Mouse (Mus musculus) liver, embryonic 16.5 days (tissue): Measurements from ENCODE around the gene Aaed1. TPM values are rescaled to one million over a fixed set of nuclear protein-coding genes. Genes with fewer than 3 reads are reported as not detected.

Experiments
- ATAC-seq: fragments of 200-750 bp; cut with Nextera tagmentation; 2 replicates; pipeline ENCODE4 v1.8.0; 2017; ENCODE audit warnings: low read depth, mild to moderate bottlenecking, moderate number of reproducible peaks, moderate library complexity
- H3K27ac ChIP-seq: fragments of 300-500 bp; sonication (generic); 2 replicates; pipeline ENCODE4 v1.5.1; 2014; ENCODE audit warnings: mild to moderate bottlenecking, low read length
- H3K27me3 ChIP-seq: fragments of 300-500 bp; sonication (generic); 2 replicates; pipeline ENCODE4 v1.6.1; 2014; ENCODE audit warnings: low read depth, low read length, mixed read lengths; ENCODE audit not compliant: control insufficient read depth, insufficient read depth
- H3K36me3 ChIP-seq: fragments of 300-500 bp; sonication (generic); 2 replicates; pipeline ENCODE4 v1.6.1; 2014; ENCODE audit warnings: mild to moderate bottlenecking; ENCODE audit not compliant: control insufficient read depth, insufficient read depth
- H3K4me1 ChIP-seq: fragments of 300-500 bp; sonication (generic); 2 replicates; pipeline ENCODE4 v1.6.1; 2014; ENCODE audit warnings: low read depth, low read length, mixed read lengths; ENCODE audit not compliant: control insufficient read depth
- H3K4me2 ChIP-seq: fragments of 300-500 bp; sonication (generic); 2 replicates; pipeline ENCODE4 v1.6.1; 2014; ENCODE audit warnings: low read depth, low read length, mixed read lengths
- H3K4me3 ChIP-seq: fragments of 300-500 bp; sonication (generic); 2 replicates; pipeline ENCODE4 v1.5.1; 2014; ENCODE audit warnings: low read depth, mild to moderate bottlenecking, low read length
- H3K9ac ChIP-seq: fragments of 300-500 bp; sonication (generic); 2 replicates; pipeline ENCODE4 v1.6.1; 2014; ENCODE audit warnings: low read depth, low read length
- H3K9me3 ChIP-seq: fragments of 300-500 bp; sonication (generic); replicated peaks from 2 replicates; pipeline ENCODE4 v1.6.1; 2016; ENCODE audit warnings: low read length; ENCODE audit not compliant: control insufficient read depth
- WGBS: fragments of 180-500 bp; shearing (Covaris S2); extraction: QIAGEN DNeasy Blood & Tissue Kit; methylation state at CpG from one replicate; pipeline ENCODE4 v1.1.7; 2014; ENCODE audit not compliant: insufficient replicate concordance; 5-methylcytosine and 5-hydroxymethylcytosine counted together
- polyA plus RNA-seq: library from polyadenylated mRNA; unstranded; fragments of >200 nt; fragmentation: Nextera tagmentation; extraction: Ambion mirVana; gene quantifications from 2 replicates; pipeline ENCODE4 v1.2.1, GENCODE M21; 2015

Gene Aaed1
- polyA plus RNA-seq, 1 experiment from 2014 or later: 22.8 TPM

GRCm38 (mm10) chr13:64286321-64286720, 26.2 kb downstream of the Aaed1 start:
- Histone ChIP-seq H3K4me2 (no peak overlapping the region), H3K27me3 (no peaks in the 10 kb centered on the region), H3K4me1 (peaks cover 2% of the 10 kb centered on the region; the same call in 1 of the 2 replicates), H3K9me3 (peaks cover 3% of the 10 kb centered on the region), H3K36me3 (no peaks in the 10 kb centered on the region; the same call in 1 of the 2 replicates), H3K4me3 (no peak overlapping the region), H3K27ac (no peak overlapping the region), H3K9ac (no peak overlapping the region)
- ATAC-seq: no peak
- WGBS: 60% methylated on average over 4 of the region's 4 CpGs

- H3K4me3 ChIP-seq: no peak overlapping the region
- WGBS: 73% methylated on average over 2 of the region's 2 CpGs
- no peak for ATAC-seq
- H3K27ac ChIP-seq: no peak overlapping the region
- no peak overlapping the region for H3K9ac ChIP-seq
- H3K27me3 ChIP-seq: no peaks in the 10 kb centered on the region
- H3K4me1 ChIP-seq: peaks cover 2% of the 10 kb centered on the region; the same call in 1 of the 2 replicates
- no peak overlapping the region for H3K4me2 ChIP-seq
- H3K36me3 ChIP-seq: no peaks in the 10 kb centered on the region; the same call in 1 of the 2 replicates
- peaks cover 3% of the 10 kb centered on the region for H3K9me3 ChIP-seq
Observed at GRCm38 (mm10) chr13:64284676-64285075, 27.8 kb downstream of the Aaed1 start.

GRCm38 (mm10) chr13:64280940-64281339, 31.6 kb downstream of the Aaed1 start:
- ATAC-seq: no peak

GRCm38 (mm10) chr13:64275754-64276127, 36.8 kb downstream of the Aaed1 start:
- peak overlapping the region; percentile 67 for H3K4me3 ChIP-seq
- WGBS: 8% methylated on average over 9 of the region's 9 CpGs
- peaks cover 34% of the 10 kb centered on the region for H3K27me3 ChIP-seq
- H3K27ac ChIP-seq: no peak overlapping the region
- peaks cover 19% of the 10 kb centered on the region for H3K4me1 ChIP-seq
- H3K9me3 ChIP-seq: no peaks in the 10 kb centered on the region
- H3K9ac ChIP-seq: peak overlapping the region; percentile 36
- peak overlapping the region; percentile 77 for H3K4me2 ChIP-seq
- ATAC-seq: no peak
- H3K36me3 ChIP-seq: no peaks in the 10 kb centered on the region

More at GRCm38 (mm10) chr13:64280940-64281339, 31.6 kb downstream of the Aaed1 start:
- Histone ChIP-seq H3K4me3 (no peak overlapping the region), H3K27ac (no peak overlapping the region), H3K36me3 (no peaks in the 10 kb centered on the region), H3K4me1 (peaks cover under 1% of the 10 kb centered on the region; the same call in 1 of the 2 replicates), H3K9me3 (peaks cover 3% of the 10 kb centered on the region), H3K4me2 (no peak overlapping the region), H3K27me3 (no peaks in the 10 kb centered on the region), H3K9ac (no peak overlapping the region)
- 56% methylated on average over 5 of the region's 5 CpGs for WGBS

GRCm38 (mm10) chr13:64274879-64275753, 37.4 kb downstream of the Aaed1 start, which contains the start of gene Cdc14b:
Gene Cdc14b, minus strand, starts transcription at chr13:64275290.
- H3K9me3 ChIP-seq: no peaks in the 10 kb centered on the region
- peak within 1 kb of the TSS; percentile 77 for H3K4me2 ChIP-seq
- peak within 1 kb of the TSS; percentile 52 for H3K9ac ChIP-seq
- H3K4me1 ChIP-seq: peaks cover 19% of the 10 kb centered on the region
- H3K4me3 ChIP-seq: peak within 1 kb of the TSS; percentile 67
- H3K36me3 ChIP-seq: no peaks in the 10 kb centered on the region
- H3K27me3 ChIP-seq: peaks cover 34% of the 10 kb centered on the region
- ATAC-seq: peak; percentile 87
- WGBS: 1% methylated on average over 57 of the region's 57 CpGs
- no peak within 1 kb of the TSS for H3K27ac ChIP-seq

GRCm38 (mm10) chr13:64273891-64274844, 38.3 kb downstream of the Aaed1 start:
- no peaks in the 10 kb centered on the region for H3K9me3 ChIP-seq
- peak overlapping the region; percentile 67 for H3K4me3 ChIP-seq
- under 1% methylated on average over 88 of the region's 95 CpGs for WGBS
- H3K9ac ChIP-seq: peak overlapping the region; percentile 52
- H3K4me1 ChIP-seq: peaks cover 19% of the 10 kb centered on the region
- peaks cover 34% of the 10 kb centered on the region for H3K27me3 ChIP-seq
- peak overlapping the region; percentile 77 for H3K4me2 ChIP-seq
- H3K27ac ChIP-seq: no peak overlapping the region
- no peaks in the 10 kb centered on the region for H3K36me3 ChIP-seq
- ATAC-seq: peak; percentile 35

GRCm38 (mm10) chr13:64273352-64273751, 39.2 kb downstream of the Aaed1 start:
- H3K27ac ChIP-seq: no peak overlapping the region
- H3K36me3 ChIP-seq: no peaks in the 10 kb centered on the region
- peaks cover 19% of the 10 kb centered on the region for H3K4me1 ChIP-seq
- H3K27me3 ChIP-seq: peaks cover 34% of the 10 kb centered on the region
- no peaks in the 10 kb centered on the region for H3K9me3 ChIP-seq
- no peak overlapping the region for H3K4me3 ChIP-seq
- H3K9ac ChIP-seq: no peak overlapping the region
- WGBS: 35% methylated on average over 8 of the region's 8 CpGs
- ATAC-seq: no peak
- H3K4me2 ChIP-seq: no peak overlapping the region

GRCm38 (mm10) chr13:64268384-64268783, 44.1 kb downstream of the Aaed1 start:
- Histone ChIP-seq H3K27ac (no peak overlapping the region), H3K9ac (no peak overlapping the region), H3K4me2 (no peak overlapping the region), H3K36me3 (no peaks in the 10 kb centered on the region), H3K4me1 (no peaks in the 10 kb centered on the region), H3K9me3 (no peaks in the 10 kb centered on the region), H3K4me3 (no peak overlapping the region), H3K27me3 (peaks cover 11% of the 10 kb centered on the region)
- ATAC-seq: no peak
- WGBS: 37% methylated on average over 4 of the region's 4 CpGs
